Mouse (Mus musculus) frontal cortex, postnatal 25 days (tissue): ENCODE results near the gene Adtrp.

Source experiments
- DNase-seq, 2 experiments: peaks; one replicate each; pipeline ENCODE4 v3.0.0; 2022; ENCODE audit warnings: low spot score in 2 of 2

Adtrp gene

DNA sequence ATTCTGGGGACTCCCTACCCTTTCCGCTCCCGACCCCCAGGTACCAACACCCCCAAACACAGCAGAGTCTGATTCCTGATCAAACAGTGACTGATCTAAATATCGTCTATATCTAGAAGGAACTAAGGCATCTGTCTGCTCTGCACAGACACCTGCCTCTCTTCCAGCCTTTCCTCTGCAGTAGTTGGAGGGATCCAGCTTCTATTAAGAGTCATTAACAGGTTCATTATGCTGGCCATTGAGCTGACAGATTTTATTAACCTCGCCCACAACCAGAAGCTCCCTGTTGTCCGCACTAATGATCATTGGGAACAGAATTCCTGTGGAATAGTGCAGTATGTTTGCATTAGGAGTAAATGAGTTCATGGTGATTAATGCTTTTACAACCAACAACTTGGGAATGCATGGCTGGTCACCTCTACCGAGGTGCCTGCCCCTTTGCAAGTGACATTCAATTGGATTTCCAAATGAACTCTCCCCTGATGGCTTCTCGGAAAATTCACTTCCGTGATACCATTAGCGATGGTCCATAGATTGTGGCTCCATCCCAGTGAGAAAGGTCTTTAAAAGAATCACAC lies 67.8 kb downstream of the Adtrp start:
- no peak for DNase-seq

DNA sequence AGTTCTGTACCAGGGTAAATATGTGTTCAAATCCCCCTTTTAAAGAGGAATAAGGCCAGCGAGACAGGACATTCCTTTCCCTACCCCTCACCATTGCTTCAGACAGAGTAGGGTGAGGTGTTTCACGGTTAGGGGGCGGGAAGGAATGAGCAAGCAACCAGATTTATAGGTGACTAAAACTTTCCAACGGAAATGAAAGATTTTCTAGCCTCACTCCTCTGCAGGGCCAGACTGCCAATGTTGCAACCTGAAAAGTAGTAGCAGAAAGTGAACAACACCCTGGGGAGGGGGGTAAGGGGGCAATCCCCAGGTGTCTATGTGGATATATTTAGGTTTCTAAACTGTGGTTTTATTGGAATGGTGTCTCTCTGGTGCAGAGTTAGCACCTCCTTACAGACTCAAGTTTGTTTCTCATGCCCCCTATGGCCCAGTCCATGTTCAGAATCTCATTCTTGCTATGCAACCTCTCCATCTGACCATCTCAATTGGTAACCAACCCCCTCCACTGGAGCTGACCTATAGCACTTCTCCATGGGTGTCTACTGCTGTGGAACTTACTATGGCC lies 73.6 kb downstream of the Adtrp start:
- DNase-seq: no peak

DNA sequence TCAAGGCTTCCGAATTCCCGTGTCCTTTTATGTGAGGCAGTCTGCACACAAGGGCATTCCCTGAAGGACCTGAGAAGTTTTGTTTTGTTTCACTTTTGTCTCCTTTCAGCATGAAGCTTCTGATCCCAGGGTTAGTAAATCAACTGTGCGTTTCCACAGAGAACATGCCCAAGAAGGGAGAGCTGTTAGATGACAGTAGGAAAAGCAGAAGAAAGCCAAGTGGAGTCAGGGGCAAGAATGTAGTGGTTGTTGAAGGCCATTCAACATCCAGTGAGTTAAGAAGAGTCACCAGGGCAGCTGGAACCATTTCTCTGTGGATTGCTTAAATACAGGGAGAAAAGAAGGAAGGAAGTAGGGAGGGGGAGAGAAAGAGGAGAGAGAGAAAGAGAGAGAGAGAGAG lies 76.4 kb downstream of the Adtrp start:
- no peak for DNase-seq

DNA sequence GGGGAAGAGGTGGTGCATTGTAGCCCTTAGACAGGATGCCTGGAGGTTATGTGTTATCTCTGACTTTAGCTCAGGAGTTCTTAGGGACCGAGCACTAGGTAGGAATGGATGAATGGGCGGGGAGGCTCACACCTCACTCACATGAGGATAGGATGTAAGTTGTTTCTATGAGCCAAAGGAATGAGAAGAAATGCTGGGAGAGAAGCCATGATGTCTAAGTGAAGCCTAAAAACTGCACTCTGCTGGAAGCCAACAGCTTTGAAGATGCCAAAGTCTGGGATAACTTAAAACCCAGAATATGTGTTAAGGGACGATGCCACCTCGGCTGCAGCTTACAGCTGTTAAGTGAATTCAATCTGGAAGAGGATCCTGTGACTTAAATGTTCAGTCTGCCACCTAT lies 79.5 kb downstream of the Adtrp start:
- no peak for DNase-seq

DNA sequence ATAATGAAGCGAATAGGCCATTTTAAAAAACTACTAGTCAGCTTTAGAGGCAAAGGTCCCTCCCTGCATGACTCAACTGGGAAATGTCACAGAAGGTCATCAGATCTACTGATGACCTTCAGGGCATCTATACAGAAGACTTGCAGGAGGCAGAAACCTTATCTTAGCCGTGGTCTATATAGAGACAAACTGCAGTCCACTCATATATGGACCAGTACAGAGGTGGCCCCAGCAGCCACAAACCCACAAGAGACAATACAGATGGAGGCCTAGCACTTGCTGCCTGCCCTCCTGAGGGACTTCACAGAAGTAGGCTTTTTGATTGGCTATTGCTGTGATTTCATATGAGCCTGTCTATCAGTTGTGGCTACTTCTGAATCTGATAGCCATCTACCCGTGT lies 85.5 kb downstream of the Adtrp start:
- DNase-seq: no peak

DNA sequence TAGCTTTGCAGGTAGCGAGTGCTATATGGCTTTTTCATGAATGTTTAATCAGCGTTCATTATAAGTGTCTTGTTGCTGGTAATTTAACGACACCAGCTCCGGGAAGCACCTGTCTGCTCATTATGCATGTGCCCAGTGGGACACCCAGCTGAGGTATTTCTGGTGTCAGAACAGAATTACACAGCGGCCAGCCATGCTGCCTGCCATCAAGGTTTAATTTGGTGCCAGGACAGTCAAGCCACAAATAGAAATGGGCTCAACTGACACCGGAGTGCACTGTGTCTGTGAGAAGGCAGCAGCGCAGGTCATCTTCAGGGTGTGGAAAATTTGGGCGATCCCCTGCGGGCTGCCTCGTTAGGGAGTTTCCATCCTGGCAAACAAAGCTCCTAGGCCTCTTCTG lies 87.0 kb downstream of the Adtrp start:
- no peak for DNase-seq

DNA sequence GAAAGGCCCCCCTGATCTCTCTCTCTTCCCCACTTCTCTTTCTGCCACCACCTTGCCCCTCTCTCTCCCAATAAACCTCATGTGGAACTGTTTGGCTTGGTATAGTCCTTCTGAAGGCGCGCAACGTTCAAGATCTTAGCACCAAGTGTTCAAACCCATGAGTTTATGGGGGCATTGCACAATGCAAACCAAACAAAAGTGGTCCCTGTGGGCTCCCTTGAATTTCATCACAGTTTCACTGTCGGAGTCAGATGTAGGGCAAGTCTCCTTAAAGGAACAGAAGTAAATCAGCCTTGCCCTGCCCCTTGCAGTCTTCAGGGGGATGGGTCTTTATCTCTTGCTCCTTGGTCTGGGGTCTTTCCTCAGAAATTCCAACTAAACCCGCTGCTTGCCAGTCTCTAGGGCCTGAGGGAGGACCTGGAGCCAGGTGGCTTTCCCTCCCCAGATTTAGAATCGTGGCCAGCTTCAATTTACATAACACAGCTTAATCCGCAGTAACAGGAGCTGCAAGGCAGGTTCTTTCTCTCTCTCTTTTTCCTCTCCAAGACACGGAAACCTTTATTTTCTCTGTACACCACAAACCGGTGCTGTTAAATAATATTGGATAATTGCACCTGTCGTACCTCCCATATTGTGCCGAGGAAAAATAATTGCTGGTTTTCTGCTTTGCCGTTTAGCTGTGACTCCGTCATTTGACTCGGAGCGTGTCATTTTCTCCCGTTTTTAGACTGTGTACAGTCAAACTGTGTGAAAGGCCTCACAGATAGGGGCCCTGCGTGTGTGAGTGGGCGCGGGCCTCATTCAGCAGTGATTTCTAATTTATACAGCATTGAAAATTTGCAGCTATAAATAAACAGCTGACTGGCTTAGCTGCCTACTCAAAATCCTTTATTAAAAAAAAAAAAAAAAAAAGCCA lies 88.7 kb downstream of the Adtrp start:
- peak; percentile 25 to 50 for DNase-seq

DNA sequence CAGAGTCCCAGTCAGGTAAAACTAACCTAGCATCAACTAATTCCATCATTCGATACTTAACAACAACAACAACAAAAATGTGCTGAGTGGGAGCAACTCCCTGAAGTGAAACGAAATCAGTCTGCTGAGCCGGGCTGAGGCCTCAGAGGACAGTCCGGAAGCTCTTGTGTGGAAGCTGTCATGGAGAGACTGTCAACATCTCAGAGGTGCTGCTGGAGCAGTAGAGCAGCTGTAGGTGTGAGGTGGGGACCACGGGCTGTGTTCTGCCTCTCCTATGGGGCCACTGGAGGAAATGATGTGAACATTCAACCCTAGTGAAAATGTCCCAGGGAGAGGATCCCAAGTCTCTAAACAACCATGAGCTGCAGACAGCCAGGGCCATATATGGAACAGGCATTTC lies 94.4 kb downstream of the Adtrp start:
- DNase-seq: no peak

DNA sequence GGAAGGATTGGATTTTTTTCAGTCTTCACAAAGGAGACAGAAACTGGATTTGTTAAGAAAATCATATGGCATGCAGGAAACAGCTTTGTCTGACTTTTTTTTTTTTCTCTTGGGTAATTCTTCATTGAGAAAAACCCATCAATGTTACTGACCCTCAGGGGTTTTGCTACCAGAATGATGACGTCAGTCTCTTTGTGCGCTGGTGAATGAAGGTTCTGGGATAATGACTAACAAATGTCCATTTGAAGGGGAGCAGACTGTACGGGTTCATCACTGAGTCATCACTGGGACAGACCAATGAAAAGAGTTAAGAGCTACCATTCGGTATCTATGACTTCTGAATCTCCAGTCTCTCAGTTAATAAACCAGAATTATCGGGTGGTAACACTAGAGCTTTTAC lies 97.0 kb downstream of the Adtrp start:
- DNase-seq: no peak

DNA sequence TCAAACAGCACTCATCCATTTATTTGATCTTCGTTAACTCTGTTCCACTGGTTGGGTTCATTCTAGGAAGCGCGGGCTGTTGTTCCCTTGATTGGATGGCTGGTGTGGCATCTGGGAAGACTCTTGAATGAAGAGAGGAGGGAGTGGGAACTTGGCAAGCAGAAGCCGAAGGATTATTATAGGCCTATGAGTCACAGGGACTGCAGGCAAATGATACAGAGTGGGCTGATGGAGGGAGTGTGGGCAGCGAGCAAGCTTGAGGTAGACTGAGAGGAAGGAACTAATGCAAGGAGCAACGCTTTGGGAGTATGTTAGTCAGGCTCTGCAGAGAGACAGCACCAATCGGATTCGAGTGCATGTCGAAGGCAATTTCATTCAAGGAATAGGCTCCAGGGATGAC lies 98.6 kb downstream of the Adtrp start:
- peak in 1 of 2 experiments; percentile 44 for DNase-seq

DNA sequence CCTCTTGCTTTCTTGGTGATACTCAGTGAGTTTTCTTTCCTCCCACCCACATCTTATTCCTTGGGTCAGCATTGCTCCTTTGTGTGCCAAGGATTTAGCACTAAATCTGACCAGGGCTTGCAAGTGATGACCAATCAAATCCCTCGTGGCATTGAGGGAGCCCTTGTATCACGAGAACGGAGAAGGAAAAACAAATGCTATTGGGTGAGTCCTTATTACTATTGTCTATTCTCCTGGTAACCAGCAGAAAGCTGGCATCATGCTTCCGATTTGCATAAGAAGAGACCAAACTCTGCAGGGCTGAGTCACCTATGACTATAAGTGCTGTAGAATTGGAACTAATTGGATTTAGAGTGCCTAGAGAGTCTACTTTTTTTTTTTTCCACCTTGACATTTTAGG lies 99.8 kb downstream of the Adtrp start:
- DNase-seq: no peak

DNA sequence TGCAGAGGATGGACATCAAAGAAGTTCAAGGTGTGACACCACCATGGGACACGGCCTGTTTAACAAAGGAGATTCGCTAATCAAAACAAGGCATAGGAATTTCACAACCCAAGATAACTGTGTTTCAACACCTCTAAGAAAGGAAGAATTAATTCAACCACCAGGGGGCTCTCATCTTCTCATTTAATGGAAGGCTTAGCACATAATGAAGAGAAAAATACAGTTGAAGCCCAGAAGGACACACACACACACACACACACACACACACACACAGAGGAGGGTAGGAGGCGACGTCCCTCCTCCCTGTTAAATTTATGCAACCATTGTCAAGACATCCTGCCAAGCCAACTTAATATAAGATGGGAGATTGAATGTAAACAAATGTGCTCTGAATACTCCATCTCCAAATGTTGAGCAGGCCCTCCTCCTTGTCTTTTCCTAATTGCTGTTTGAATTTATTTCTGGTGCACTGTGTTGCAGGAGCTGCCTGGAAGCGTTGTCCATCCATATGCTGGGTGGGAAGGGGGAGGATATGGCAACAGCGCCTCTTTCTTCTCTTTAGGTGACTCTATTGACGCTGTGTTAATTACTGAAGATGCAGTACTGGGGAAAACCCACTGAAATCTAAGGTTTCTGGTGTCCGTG lies 100.4 kb downstream of the Adtrp start:
- no peak for DNase-seq

DNA sequence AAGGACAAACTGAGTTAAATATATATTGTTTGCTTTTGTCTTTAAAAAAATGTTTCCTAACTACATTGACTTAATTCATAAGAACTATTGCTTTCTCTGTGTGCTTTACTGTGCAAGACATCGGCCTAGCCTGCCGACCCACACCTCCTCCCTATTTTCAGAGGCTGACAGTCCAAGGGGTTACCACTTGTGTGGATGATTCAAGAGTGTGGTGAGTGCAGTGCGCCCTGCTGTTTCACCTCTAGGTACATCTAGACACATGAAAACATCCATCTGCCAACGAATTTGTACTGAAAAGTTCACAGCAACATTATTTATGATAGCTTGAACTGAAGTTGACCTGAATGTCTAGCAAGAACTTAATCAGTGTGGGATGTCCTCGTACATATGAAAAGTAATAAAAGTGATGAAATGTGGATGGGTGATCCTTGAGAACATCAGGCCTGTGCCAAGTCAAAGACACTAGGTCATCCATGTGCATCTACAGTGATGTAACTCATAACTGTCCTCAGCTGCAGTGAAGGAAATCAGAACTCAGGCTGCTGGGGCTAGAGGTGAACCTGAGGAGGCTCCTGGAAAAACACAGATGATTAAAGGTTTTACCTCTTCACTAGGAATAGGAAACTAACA lies 106.9 kb downstream of the Adtrp start:
- no peak for DNase-seq

DNA sequence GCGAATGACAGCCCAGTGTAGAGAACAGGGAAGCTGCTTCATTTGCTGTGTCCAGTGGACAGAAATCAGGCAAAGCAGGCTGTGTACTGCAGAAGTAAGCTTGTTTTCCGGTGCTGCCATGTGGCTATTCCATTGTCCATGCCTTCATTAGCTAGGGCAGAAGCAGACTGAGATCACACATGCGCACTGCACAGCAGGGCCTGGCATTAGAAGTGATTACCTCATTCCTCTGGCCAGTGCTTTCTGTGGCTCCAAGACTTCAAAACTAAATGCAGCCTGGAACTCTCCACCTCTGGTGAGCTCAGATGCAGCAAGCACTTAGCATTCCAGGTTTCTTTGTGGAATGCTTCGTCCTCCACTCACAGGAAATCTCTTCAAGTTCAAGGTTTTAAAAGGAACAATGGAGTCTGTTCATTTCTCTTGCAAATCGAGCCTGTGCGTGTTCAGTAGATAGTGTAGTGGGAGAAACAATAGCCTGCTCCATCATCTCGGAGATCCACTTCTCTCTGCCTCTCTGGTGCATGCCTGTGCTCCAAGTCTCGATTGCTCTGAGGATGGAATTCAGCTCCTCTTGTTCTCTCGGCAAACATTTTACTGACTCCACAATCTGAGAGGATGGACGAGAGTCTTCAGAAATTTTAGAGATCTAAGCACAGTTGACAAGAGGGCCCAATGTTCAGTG lies 109.7 kb downstream of the Adtrp start:
- no peak for DNase-seq

DNA sequence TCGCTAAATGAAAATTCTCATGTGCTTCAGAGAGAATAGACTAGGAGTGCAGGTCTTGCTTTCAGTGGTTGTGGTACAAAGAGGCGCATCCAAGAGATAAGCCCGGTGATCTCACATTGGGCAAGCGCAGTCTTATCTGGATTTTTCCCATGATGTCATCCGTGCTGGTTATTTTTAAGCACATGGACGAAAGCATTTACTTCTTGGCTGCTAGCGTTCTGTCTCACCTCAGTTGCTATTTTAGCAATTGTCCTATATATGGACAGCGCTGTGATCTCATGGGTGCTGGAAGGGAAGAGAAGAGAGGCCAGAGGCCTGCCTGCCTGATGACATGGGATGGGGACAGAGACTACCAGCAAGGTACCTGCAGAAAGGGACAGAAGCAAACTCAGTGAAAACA lies 117.8 kb downstream of the Adtrp start:
- DNase-seq: no peak

DNA sequence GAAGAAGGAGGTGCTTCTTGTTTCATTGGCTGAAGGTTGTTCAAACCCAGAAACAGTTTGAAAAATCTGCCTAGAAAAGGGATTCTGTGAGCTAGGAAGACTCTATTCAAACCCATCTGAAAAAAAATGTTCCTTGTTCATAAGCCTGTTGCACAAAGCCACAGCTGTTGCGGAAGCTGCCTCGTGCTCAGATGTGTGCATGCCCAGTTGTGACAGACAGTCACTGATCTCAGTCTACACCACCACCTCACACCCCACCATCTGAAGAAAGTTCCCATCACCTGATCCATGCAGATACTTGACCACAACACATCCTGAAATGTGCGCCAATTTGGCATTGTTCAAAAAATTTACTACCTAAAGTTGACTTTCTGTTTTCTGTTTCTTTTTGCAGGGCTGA lies 119.7 kb downstream of the Adtrp start:
- no peak for DNase-seq

DNA sequence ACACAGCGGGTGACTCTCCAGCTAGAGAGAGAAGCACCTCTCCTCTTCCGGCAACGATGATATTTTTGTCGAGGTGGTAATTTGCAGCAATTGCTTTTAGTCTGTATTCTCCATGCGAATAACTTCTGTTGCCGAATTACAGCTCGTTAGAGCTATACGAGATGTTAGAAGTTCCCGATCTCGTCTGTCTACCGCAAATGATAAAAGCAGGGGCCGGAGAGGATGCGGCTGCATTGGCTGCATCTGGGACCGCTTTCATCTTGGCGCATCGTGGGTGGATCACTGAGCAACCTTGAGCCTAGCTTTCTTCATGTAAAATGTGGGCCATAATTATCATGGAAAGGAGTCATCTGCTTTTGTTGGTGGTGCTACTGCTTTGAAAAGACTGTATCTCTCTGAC lies 128.2 kb downstream of the Adtrp start:
- DNase-seq: peak in 1 of 2 experiments; percentile 18

DNA sequence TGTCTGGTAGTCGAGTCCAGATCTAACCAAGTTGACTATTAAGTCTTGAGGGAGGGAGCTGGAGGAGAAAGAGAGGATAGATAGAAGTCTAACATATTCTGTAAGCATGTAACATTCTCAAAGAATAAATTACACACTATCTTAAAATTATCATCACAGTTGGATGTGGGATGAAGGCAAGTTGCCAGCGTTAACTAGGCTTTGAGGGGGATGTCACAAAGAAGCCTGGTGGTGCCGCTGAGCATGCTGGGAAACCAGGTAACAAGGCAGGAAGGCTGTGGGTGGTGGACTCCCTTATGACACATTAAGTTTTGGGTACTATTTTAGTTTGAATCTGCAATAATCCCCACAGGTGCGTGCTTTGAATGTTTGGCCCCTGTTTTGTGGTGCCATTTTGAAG lies 129.4 kb downstream of the Adtrp start:
- no peak for DNase-seq
